ENCODE assay signal across 18 mouse cellular contexts in the genomic region with DNA sequence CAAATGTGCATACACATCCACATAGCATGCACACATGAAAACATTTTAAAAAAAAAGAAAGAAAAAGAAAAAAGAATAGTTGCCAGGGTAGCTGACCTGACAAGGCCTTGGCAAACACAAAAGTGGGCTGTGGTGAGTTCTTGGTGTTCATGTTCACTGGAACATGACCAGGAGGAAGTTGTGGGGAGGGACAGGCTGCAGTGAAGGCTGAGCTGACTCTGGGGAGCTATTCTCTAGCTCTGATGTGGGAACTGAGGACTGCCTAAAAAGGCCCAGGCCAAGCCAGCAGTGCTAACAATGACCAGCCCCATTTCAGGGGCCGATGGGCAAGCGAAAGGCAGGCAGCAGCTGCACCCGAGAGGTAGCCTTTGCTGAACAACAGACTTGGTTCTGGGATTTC.
DNase-seq lines count a peak whose midpoint lies in the region; ATAC-seq and TF ChIP-seq lines count a peak whose summit lies in the region.
"Had no signal": no experiment of that assay in that cellular context is flagged by ENCODE, and none has a peak within 500 bp of the region (broad histone marks: within the 10 kb centered on the region; RNA-seq: fewer than 3 reads in every experiment).

No protein-coding gene starts in this region.

- H3K27ac ChIP-seq in layer of hippocampus, adult 2 months: peak overlapping the region; percentile 43; the same call in 1 of the 2 replicates
- peak overlapping the region; percentile 69 for H3K27ac ChIP-seq in spleen, adult 2 months (ENCODE audit: insufficient read depth, low read length)
- H3K27ac ChIP-seq in cerebellum, adult 2 months (ENCODE audit: insufficient read depth, low read length): no peak overlapping the region
- H3K27ac ChIP-seq in hindbrain, embryonic 13.5 days: no peak overlapping the region
- H3K27ac ChIP-seq: hindbrain, embryonic 15.5 days; kidney, postnatal 0 days; stomach, postnatal 0 days had no signal

- TF ChIP-seq POLR2A in spleen, adult 2 months (IDR thresholded peaks at IDR 0.05; ENCODE audit: low read depth, low read length): no peak
- no peak for TF ChIP-seq POLR2A in cerebellum, adult 2 months (IDR thresholded peaks at IDR 0.05; ENCODE audit: borderline replicate concordance, insufficient read depth, low read length)

- no peak overlapping the region for H3K4me3 ChIP-seq in layer of hippocampus, adult 2 months
- no peak overlapping the region for H3K4me3 ChIP-seq in spleen, adult 2 months (ENCODE audit: extremely low read depth, insufficient read depth, insufficient read length)
- no peak overlapping the region for H3K4me3 ChIP-seq in cerebellum, adult 2 months (replicated peaks; ENCODE audit: insufficient read depth, low read depth, low read length)
- no peak overlapping the region for H3K4me3 ChIP-seq in hindbrain, embryonic 13.5 days
- H3K4me3 ChIP-seq: erythroblast, embryonic 14.5 days; hindbrain, embryonic 15.5 days had no signal

- H3K9me3 ChIP-seq in hindbrain, embryonic 13.5 days: no peaks in the 10 kb centered on the region
- H3K9me3 ChIP-seq: hindbrain, embryonic 15.5 days had no signal

- no peak for TF ChIP-seq CTCF in layer of hippocampus, adult 2 months (conservative IDR thresholded peaks at IDR 0.05)
- no peak for TF ChIP-seq CTCF in spleen, adult 2 months (IDR thresholded peaks at IDR 0.05; ENCODE audit: extremely low read depth, insufficient read depth, insufficient read length, insufficient replicate concordance)
- no peak for TF ChIP-seq CTCF in cerebellum, adult 2 months (IDR thresholded peaks at IDR 0.05; ENCODE audit: borderline replicate concordance, insufficient read depth, low read depth, low read length)

- no peaks in the 10 kb centered on the region for H3K27me3 ChIP-seq in spleen, adult 2 months (ENCODE audit: control insufficient read depth, insufficient read depth, low read length)
- no peaks in the 10 kb centered on the region for H3K27me3 ChIP-seq in cerebellum, adult 2 months (ENCODE audit: control insufficient read depth, insufficient read depth, low read length)
- 0 out of 2 replicates have a peak, but pooled peaks cover 5% of the 10 kb centered on the region for H3K27me3 ChIP-seq in hindbrain, embryonic 13.5 days
- H3K27me3 ChIP-seq: hindbrain, embryonic 15.5 days had no signal

- peaks cover 15% of the 10 kb centered on the region; the same call in 1 of the 2 replicates for H3K4me1 ChIP-seq in spleen, adult 2 months (ENCODE audit: control insufficient read depth, insufficient read depth, insufficient read length)
- H3K4me1 ChIP-seq in cerebellum, adult 2 months (ENCODE audit: control insufficient read depth, insufficient read depth, low read length): peaks cover 28% of the 10 kb centered on the region
- peaks cover 19% of the 10 kb centered on the region for H3K4me1 ChIP-seq in hindbrain, embryonic 13.5 days (replicated peaks)

- H3K4me2 ChIP-seq in hindbrain, embryonic 13.5 days: no peak overlapping the region
- H3K4me2 ChIP-seq: hindbrain, embryonic 15.5 days had no signal

- H3K36me3 ChIP-seq in spleen, adult 2 months (ENCODE audit: control insufficient read depth, insufficient read depth, low read length): no peaks in the 10 kb centered on the region
- no peaks in the 10 kb centered on the region for H3K36me3 ChIP-seq in hindbrain, embryonic 13.5 days
- H3K36me3 ChIP-seq: hindbrain, embryonic 15.5 days had no signal

- no peak for DNase-seq in layer of hippocampus, adult 2 months (ENCODE audit: low spot score in 2 of 2)
- DNase-seq in layer of hippocampus, postnatal 36 days: no peak
- peak in 1 of 2 experiments; percentile 41 for DNase-seq in spleen, adult 2 months (ENCODE audit: low read depth in 1 of 2, low spot score in 2 of 2)
- DNase-seq in spleen, postnatal 14 days (ENCODE audit: low spot score in 2 of 2): no peak
- peak; percentile 43 for DNase-seq in testis, postnatal 14 days (ENCODE audit: low spot score)
- no peak for DNase-seq in cerebellum, adult 2 months
- DNase-seq: adrenal gland, adult 2 months; cerebellum, adult 9-11 months; gastrocnemius, postnatal 25 days; layer of hippocampus, adult 9-11 months had no signal

- ATAC-seq in common myeloid progenitor, adult 5-6 weeks (replicated peaks; ENCODE audit: low read depth, poor library complexity, severe bottlenecking): peak; percentile 85
- no peak for ATAC-seq in hindbrain, embryonic 13.5 days (ENCODE audit: low FRiP score)
- ATAC-seq: CD4-positive, CD25-positive, alpha-beta regulatory T cell, adult 4 months; midbrain, embryonic 16.5 days had no signal

- WGBS in spleen, adult 2 months: 24% methylated on average over 3 of the region's 3 CpGs
- WGBS in cerebellum, adult 2 months: 74% methylated on average over 3 of the region's 3 CpGs
- WGBS in hindbrain, embryonic 13.5 days: 70% methylated on average over 3 of the region's 3 CpGs

- no peak overlapping the region for H3K9ac ChIP-seq in hindbrain, embryonic 13.5 days
- H3K9ac ChIP-seq: hindbrain, embryonic 15.5 days had no signal

Comparison
In these comparisons a context has a peak if more than half of its experiments do, and no peak if none do; other contexts are left out.
1. H3K27ac ChIP-seq: peak in layer of hippocampus, adult 2 months (single experiment) and spleen, adult 2 months (single experiment); none in cerebellum, adult 2 months (single experiment) and hindbrain, embryonic 13.5 days (single experiment).